Mouse (Mus musculus): Measurements from ENCODE around the gene Msrb2. TPM values are rescaled to one million over a fixed set of nuclear protein-coding genes. Genes with fewer than 3 reads are reported as not detected.

The Msrb2 gene
- polyA plus RNA-seq, 1 experiment, result 3.6 TPM

GRCm38 (mm10) chr2:19345414-19345964, 25.8 kb upstream of the Msrb2 start:
- TF ChIP-seq POLR2A (IDR thresholded peaks at IDR 0.05; ENCODE audit: low read depth, low read length), result no peak
- no peak for TF ChIP-seq CTCF (IDR thresholded peaks at IDR 0.05; ENCODE audit: extremely low read depth, insufficient read depth, insufficient read length, insufficient replicate concordance)
- 72% methylated on average over 5 of the region's 5 CpGs for WGBS
- no peak for DNase-seq (ENCODE audit: low read depth in 1 of 2, low spot score in 2 of 2)
- H3K27ac ChIP-seq (ENCODE audit: insufficient read depth, low read length), result no peak overlapping the region
- H3K36me3 ChIP-seq (ENCODE audit: control insufficient read depth, insufficient read depth, low read length), result no peaks in the 10 kb centered on the region
- H3K4me3 ChIP-seq (ENCODE audit: extremely low read depth, insufficient read depth, insufficient read length), result no peak overlapping the region
- no peaks in the 10 kb centered on the region for H3K27me3 ChIP-seq (ENCODE audit: control insufficient read depth, insufficient read depth, low read length)
- no peaks in the 10 kb centered on the region for H3K4me1 ChIP-seq (ENCODE audit: control insufficient read depth, insufficient read depth, insufficient read length)

GRCm38 (mm10) chr2:19348454-19348853, 22.8 kb upstream of the Msrb2 start:
- Histone ChIP-seq H3K4me1 (ENCODE audit: control insufficient read depth, insufficient read depth, insufficient read length) (peaks cover 5% of the 10 kb centered on the region; the same call in 1 of the 2 replicates), H3K4me3 (ENCODE audit: extremely low read depth, insufficient read depth, insufficient read length) (no peak overlapping the region), H3K36me3 (ENCODE audit: control insufficient read depth, insufficient read depth, low read length) (no peaks in the 10 kb centered on the region), H3K27ac (ENCODE audit: insufficient read depth, low read length) (no peak overlapping the region), H3K27me3 (ENCODE audit: control insufficient read depth, insufficient read depth, low read length) (no peaks in the 10 kb centered on the region)
- no peak for TF ChIP-seq CTCF (IDR thresholded peaks at IDR 0.05; ENCODE audit: extremely low read depth, insufficient read depth, insufficient read length, insufficient replicate concordance)
- 89% methylated on average over 3 of the region's 3 CpGs for WGBS
- no peak for DNase-seq (ENCODE audit: low read depth in 1 of 2, low spot score in 2 of 2)

- WGBS, result 95% methylated on average over 5 of the region's 5 CpGs
- no peak for TF ChIP-seq POLR2A (IDR thresholded peaks at IDR 0.05; ENCODE audit: low read depth, low read length)
- no peak for TF ChIP-seq CTCF (IDR thresholded peaks at IDR 0.05; ENCODE audit: extremely low read depth, insufficient read depth, insufficient read length, insufficient replicate concordance)
- peaks cover 5% of the 10 kb centered on the region; the same call in 1 of the 2 replicates for H3K4me1 ChIP-seq (ENCODE audit: control insufficient read depth, insufficient read depth, insufficient read length)
Measured at GRCm38 (mm10) chr2:19350167-19350566, 21.1 kb upstream of the Msrb2 start.

GRCm38 (mm10) chr2:19351615-19352253, 19.5 kb upstream of the Msrb2 start:
- H3K27ac ChIP-seq (ENCODE audit: insufficient read depth, low read length), result no peak overlapping the region
- 95% methylated on average over 1 of the region's 1 CpGs for WGBS
- H3K27me3 ChIP-seq (ENCODE audit: control insufficient read depth, insufficient read depth, low read length), result no peaks in the 10 kb centered on the region
- H3K4me3 ChIP-seq (ENCODE audit: extremely low read depth, insufficient read depth, insufficient read length), result no peak overlapping the region; the same call in 1 of the 2 replicates
- DNase-seq (ENCODE audit: low read depth in 1 of 2, low spot score in 2 of 2), result peak in 1 of 2 experiments; percentile 33
- TF ChIP-seq CTCF (IDR thresholded peaks at IDR 0.05; ENCODE audit: extremely low read depth, insufficient read depth, insufficient read length, insufficient replicate concordance) (no peak), POLR2A (IDR thresholded peaks at IDR 0.05; ENCODE audit: low read depth, low read length) (no peak)
- peaks cover 5% of the 10 kb centered on the region; the same call in 1 of the 2 replicates for H3K4me1 ChIP-seq (ENCODE audit: control insufficient read depth, insufficient read depth, insufficient read length)
- H3K36me3 ChIP-seq (ENCODE audit: control insufficient read depth, insufficient read depth, low read length), result no peaks in the 10 kb centered on the region

More at GRCm38 (mm10) chr2:19350167-19350566, 21.1 kb upstream of the Msrb2 start:
- Histone ChIP-seq H3K4me3 (ENCODE audit: extremely low read depth, insufficient read depth, insufficient read length) (no peak overlapping the region), H3K36me3 (ENCODE audit: control insufficient read depth, insufficient read depth, low read length) (no peaks in the 10 kb centered on the region), H3K27ac (ENCODE audit: insufficient read depth, low read length) (no peak overlapping the region), H3K27me3 (ENCODE audit: control insufficient read depth, insufficient read depth, low read length) (no peaks in the 10 kb centered on the region)
- no peak for DNase-seq (ENCODE audit: low read depth in 1 of 2, low spot score in 2 of 2)

- TF ChIP-seq POLR2A (IDR thresholded peaks at IDR 0.05; ENCODE audit: low read depth, low read length) (no peak), CTCF (IDR thresholded peaks at IDR 0.05; ENCODE audit: extremely low read depth, insufficient read depth, insufficient read length, insufficient replicate concordance) (no peak)
- DNase-seq (ENCODE audit: low read depth in 1 of 2, low spot score in 2 of 2), result no peak
- Histone ChIP-seq H3K27me3 (ENCODE audit: control insufficient read depth, insufficient read depth, low read length) (no peaks in the 10 kb centered on the region), H3K4me1 (ENCODE audit: control insufficient read depth, insufficient read depth, insufficient read length) (peaks cover 5% of the 10 kb centered on the region; the same call in 1 of the 2 replicates), H3K27ac (ENCODE audit: insufficient read depth, low read length) (no peak overlapping the region), H3K4me3 (ENCODE audit: extremely low read depth, insufficient read depth, insufficient read length) (no peak overlapping the region), H3K36me3 (ENCODE audit: control insufficient read depth, insufficient read depth, low read length) (no peaks in the 10 kb centered on the region)
- 21% methylated on average over 2 of the region's 2 CpGs for WGBS
Measured at GRCm38 (mm10) chr2:19353158-19353557, 18.1 kb upstream of the Msrb2 start.

DNA sequence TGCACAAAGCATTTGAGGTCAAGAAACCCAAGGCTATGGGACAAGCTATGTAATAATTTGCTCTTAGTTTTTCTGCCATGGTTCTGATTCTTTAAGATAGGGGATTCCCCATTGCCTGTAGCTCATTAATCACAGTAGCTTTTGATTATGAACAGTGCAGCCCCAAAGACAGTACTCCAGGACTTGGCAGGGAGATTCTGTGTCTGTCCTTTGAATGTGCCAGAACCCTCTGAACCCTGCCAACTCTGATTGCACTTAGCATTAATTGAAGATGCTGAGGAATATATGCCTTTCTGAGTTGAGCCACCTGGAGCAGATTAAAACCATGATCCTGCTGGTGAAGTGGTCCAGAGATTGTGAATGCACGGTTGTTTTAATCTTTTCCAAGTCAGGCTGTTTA, 8.4 kb upstream of the Msrb2 start:
- WGBS, result 96% methylated on average over 1 of the region's 1 CpGs
- no peak for TF ChIP-seq POLR2A (IDR thresholded peaks at IDR 0.05; ENCODE audit: low read depth, low read length)
- H3K4me1 ChIP-seq (ENCODE audit: control insufficient read depth, insufficient read depth, insufficient read length), result no peaks in the 10 kb centered on the region
- no peaks in the 10 kb centered on the region for H3K27me3 ChIP-seq (ENCODE audit: control insufficient read depth, insufficient read depth, low read length)
- H3K4me3 ChIP-seq (ENCODE audit: extremely low read depth, insufficient read depth, insufficient read length), result no peak overlapping the region
- H3K36me3 ChIP-seq (ENCODE audit: control insufficient read depth, insufficient read depth, low read length), result no peaks in the 10 kb centered on the region
- DNase-seq (ENCODE audit: low read depth in 1 of 2, low spot score in 2 of 2), result no peak
- H3K27ac ChIP-seq (ENCODE audit: insufficient read depth, low read length), result no peak overlapping the region

GRCm38 (mm10) chr2:19366426-19366825, 4.8 kb upstream of the Msrb2 start:
- Histone ChIP-seq H3K4me3 (ENCODE audit: extremely low read depth, insufficient read depth, insufficient read length) (no peak overlapping the region), H3K27me3 (ENCODE audit: control insufficient read depth, insufficient read depth, low read length) (no peaks in the 10 kb centered on the region), H3K4me1 (ENCODE audit: control insufficient read depth, insufficient read depth, insufficient read length) (no peaks in the 10 kb centered on the region), H3K36me3 (ENCODE audit: control insufficient read depth, insufficient read depth, low read length) (no peaks in the 10 kb centered on the region), H3K27ac (ENCODE audit: insufficient read depth, low read length) (no peak overlapping the region)
- TF ChIP-seq CTCF (IDR thresholded peaks at IDR 0.05; ENCODE audit: extremely low read depth, insufficient read depth, insufficient read length, insufficient replicate concordance) (no peak), POLR2A (IDR thresholded peaks at IDR 0.05; ENCODE audit: low read depth, low read length) (no peak)
- no peak for DNase-seq (ENCODE audit: low read depth in 1 of 2, low spot score in 2 of 2)
- WGBS, result 86% methylated on average over 3 of the region's 3 CpGs
